Mouse (Mus musculus) Patski (cell line): ENCODE results near the gene Arid5b. TPM values are rescaled to one million over a fixed set of nuclear protein-coding genes. Genes with fewer than 3 reads are reported as not detected.

ENCODE experiments used
- ATAC-seq: fragments of 100-300 bp; one replicate; pipeline ENCODE4 v1.8.0; 2021
- CTCF ChIA-PET: fragments of 350-600 bp; sonication (Branson Sonifier 250); formaldehyde crosslinking; loops from one replicate; lab custom pipeline; 2022; ENCODE audit warnings: inconsistent platforms; lab: Charles Lee
- POLR2A ChIA-PET: fragments of 350-600 bp; sonication (Branson Sonifier 250); formaldehyde crosslinking; loops from one replicate; lab custom pipeline; 2022; ENCODE audit warnings: antibody characterized with exemption, inconsistent platforms; lab: Charles Lee
- DNase-seq: peaks from one replicate; pipeline ENCODE4 v3.0.0-alpha.2; 2011; ENCODE audit warnings: low read depth, low spot score
- H3K27me3 ChIP-seq: fragments of 371-371 bp; one replicate; pipeline ENCODE4 v1.5.1; 2021
- CTCF ChIP-seq: fragments of 100-300 bp; IDR thresholded peaks from one replicate; pipeline ENCODE4 v1.5.1; 2021
- in situ Hi-C: fragments of 300-500 bp; cut with MboI; formaldehyde crosslinking; loops from 3 replicates; pipeline ENCODE4 v1.11.1; 2018; ENCODE audit warnings: low pct_unique_long_range_greater_than_20kb, mixed read lengths
- polyA plus RNA-seq: library from polyadenylated mRNA; unstranded; gene quantifications from one replicate; pipeline ENCODE4 v1.2.3, GENCODE M21; 2021

The Arid5b gene
- polyA plus RNA-seq, 1 experiment from 2014 or later = 70.3 TPM

GRCm38 (mm10) chr10:68050882-68051281, 227.7 kb downstream of the Arid5b start:
- ChIA-PET CTCF (no interaction called here), POLR2A (no interaction called here)
- DNase-seq (no peak), ATAC-seq (no peak)
- peak; percentile 31 for TF ChIP-seq CTCF
- no peaks in the 10 kb centered on the region for H3K27me3 ChIP-seq
- in situ Hi-C loops = no loop called here

GRCm38 (mm10) chr10:68048641-68049305, 229.8 kb downstream of the Arid5b start:
- CTCF ChIA-PET = no interaction called here
- in situ Hi-C loops = no loop called here
- H3K27me3 ChIP-seq = no peaks in the 10 kb centered on the region
- no peak for DNase-seq
- no peak for ATAC-seq
- no peak for TF ChIP-seq CTCF
- POLR2A ChIA-PET = no interaction called here

- in situ Hi-C loops = no loop called here
- POLR2A ChIA-PET = no interaction called here
- DNase-seq (no peak), ATAC-seq (no peak)
- TF ChIP-seq CTCF = no peak
- no peaks in the 10 kb centered on the region for H3K27me3 ChIP-seq
- CTCF ChIA-PET = no interaction called here
These were observed 233.7 kb downstream of the Arid5b start for GRCm38 (mm10) chr10:68044864-68045263.

- DNase-seq = no peak
- no peak for ATAC-seq
- H3K27me3 ChIP-seq = no peaks in the 10 kb centered on the region
- in situ Hi-C loops = no loop called here
- ChIA-PET CTCF (no interaction called here), POLR2A (no interaction called here)
- TF ChIP-seq CTCF = no peak
These were observed 234.6 kb downstream of the Arid5b start for GRCm38 (mm10) chr10:68043973-68044372.
